Comparison of ENCODE assay signal across 22 mouse cellular contexts in genomic region chr7:35123431-35123953, GRCm38 (mm10). TPM values are rescaled to one million over a fixed set of nuclear protein-coding genes. Genes with fewer than 3 reads are reported as not detected.
A peak's percentile ranks its signal among the peaks of the same experiment; 100 is the strongest.
DNase-seq lines count a peak whose midpoint lies in the region; ATAC-seq and TF ChIP-seq lines count a peak whose summit lies in the region.
"Had no signal": no experiment of that assay in that cellular context is flagged by ENCODE, and none has a peak within 500 bp of the region (broad histone marks: within the 10 kb centered on the region; RNA-seq: fewer than 3 reads in every experiment).

No protein-coding gene starts in this region.

- H3K27me3 ChIP-seq in limb, embryonic 12.5 days, result peaks cover 86% of the 10 kb centered on the region
- peaks cover 98% of the 10 kb centered on the region for H3K27me3 ChIP-seq in limb, embryonic 10.5 days (ENCODE audit: low read depth, poor library complexity, severe bottlenecking)
- peaks cover 25% of the 10 kb centered on the region for H3K27me3 ChIP-seq in liver, postnatal 0 days (ENCODE audit: insufficient read depth, low read length)
- peaks cover 8% of the 10 kb centered on the region; the same call in 1 of the 2 replicates for H3K27me3 ChIP-seq in hindbrain, postnatal 0 days (ENCODE audit: insufficient read depth, low read length)
- H3K27me3 ChIP-seq in forebrain, embryonic 11.5 days (ENCODE audit: control insufficient read depth, insufficient read depth, low read length), result peaks cover 37% of the 10 kb centered on the region

- no peaks in the 10 kb centered on the region for H3K36me3 ChIP-seq in limb, embryonic 12.5 days
- no peaks in the 10 kb centered on the region for H3K36me3 ChIP-seq in limb, embryonic 10.5 days
- no peaks in the 10 kb centered on the region for H3K36me3 ChIP-seq in liver, postnatal 0 days (replicated peaks; ENCODE audit: insufficient read depth, low read length)
- H3K36me3 ChIP-seq in hindbrain, postnatal 0 days (ENCODE audit: insufficient read depth, low read length), result no peaks in the 10 kb centered on the region
- no peaks in the 10 kb centered on the region for H3K36me3 ChIP-seq in forebrain, embryonic 11.5 days (ENCODE audit: control insufficient read depth, insufficient read depth, low read length)
- H3K36me3 ChIP-seq: embryonic facial prominence, embryonic 12.5 days; heart, embryonic 12.5 days; hindbrain, embryonic 10.5 days; neural tube, embryonic 15.5 days had no signal

- no peak overlapping the region for H3K27ac ChIP-seq in limb, embryonic 12.5 days
- H3K27ac ChIP-seq in limb, embryonic 10.5 days, result no peak overlapping the region
- H3K27ac ChIP-seq in brown adipose tissue, adult 24 weeks (replicated peaks; ENCODE audit: low read depth, low read length), result peak overlapping the region; percentile 97
- H3K27ac ChIP-seq in liver, postnatal 0 days (ENCODE audit: low read depth), result peak overlapping the region; percentile 77
- H3K27ac ChIP-seq in hindbrain, postnatal 0 days, result no peak overlapping the region
- H3K27ac ChIP-seq in forebrain, embryonic 11.5 days (ENCODE audit: low read depth, low read length), result no peak overlapping the region
- H3K27ac ChIP-seq: embryonic facial prominence, embryonic 12.5 days; hindbrain, embryonic 10.5 days; macrophage; neural tube, embryonic 15.5 days had no signal

- TF ChIP-seq EP300 in liver, postnatal 0 days (IDR thresholded peaks at IDR 0.05; ENCODE audit: low read depth), result no peak

- no peak overlapping the region for H3K4me2 ChIP-seq in limb, embryonic 12.5 days
- H3K4me2 ChIP-seq in liver, postnatal 0 days (ENCODE audit: low read depth, low read length), result peak overlapping the region; percentile 87; the same call in 1 of the 2 replicates
- no peak overlapping the region for H3K4me2 ChIP-seq in hindbrain, postnatal 0 days (ENCODE audit: low read depth, low read length)
- H3K4me2 ChIP-seq in forebrain, embryonic 11.5 days (ENCODE audit: low read depth, low read length, severe bottlenecking), result no peak overlapping the region
- H3K4me2 ChIP-seq: embryonic facial prominence, embryonic 12.5 days; heart, embryonic 12.5 days; lung, embryonic 14.5 days; neural tube, embryonic 15.5 days had no signal

- no peak for DNase-seq in limb, embryonic 10.5 days (ENCODE audit: low spot score)
- DNase-seq in 416B (ENCODE audit: low read depth), result peak; percentile 41
- DNase-seq in liver, postnatal 0 days, result peak; percentile 40
- no peak for DNase-seq in hindbrain, postnatal 0 days (ENCODE audit: low spot score)
- no peak for DNase-seq in forebrain, embryonic 11.5 days (ENCODE audit: low spot score)
- DNase-seq: cerebellum, adult 11-12 months; gastrocnemius, postnatal 10 days; heart, postnatal 10 days; kidney, adult 18-20 months; lung, embryonic 14.5 days; right cerebral cortex, adult 18-20 months; right cerebral cortex, postnatal 4 days had no signal

- peak overlapping the region; percentile 12; the same call in 1 of the 2 replicates for H3K9ac ChIP-seq in limb, embryonic 12.5 days (replicated peaks)
- H3K9ac ChIP-seq in liver, postnatal 0 days (replicated peaks), result no peak overlapping the region
- no peak overlapping the region for H3K9ac ChIP-seq in hindbrain, postnatal 0 days (replicated peaks; ENCODE audit: low read length)
- H3K9ac ChIP-seq in forebrain, embryonic 11.5 days (ENCODE audit: low read length), result no peak overlapping the region
- H3K9ac ChIP-seq: embryonic facial prominence, embryonic 12.5 days; heart, embryonic 12.5 days; lung, embryonic 14.5 days; neural tube, embryonic 15.5 days had no signal

- TF ChIP-seq CTCF in liver, postnatal 0 days (IDR thresholded peaks at IDR 0.05; ENCODE audit: low read depth), result no peak
- TF ChIP-seq CTCF in hindbrain, postnatal 0 days (IDR thresholded peaks at IDR 0.05; ENCODE audit: low read depth), result no peak

- peaks cover 13% of the 10 kb centered on the region for H3K4me1 ChIP-seq in limb, embryonic 12.5 days (replicated peaks)
- H3K4me1 ChIP-seq in limb, embryonic 10.5 days, result peaks cover 34% of the 10 kb centered on the region
- H3K4me1 ChIP-seq in brown adipose tissue, adult 24 weeks (ENCODE audit: control insufficient read depth, insufficient read depth, insufficient read length, low read length), result peaks cover 20% of the 10 kb centered on the region
- H3K4me1 ChIP-seq in liver, postnatal 0 days (ENCODE audit: insufficient read depth), result peaks cover 27% of the 10 kb centered on the region
- 0 out of 2 replicates have a peak, but pooled peaks cover 6% of the 10 kb centered on the region for H3K4me1 ChIP-seq in hindbrain, postnatal 0 days (ENCODE audit: insufficient read depth, low read length)
- H3K4me1 ChIP-seq in forebrain, embryonic 11.5 days (replicated peaks; ENCODE audit: control insufficient read depth, insufficient read depth, low read length), result peaks cover 11% of the 10 kb centered on the region

- no peak overlapping the region for H3K4me3 ChIP-seq in limb, embryonic 12.5 days (replicated peaks)
- H3K4me3 ChIP-seq in limb, embryonic 10.5 days, result no peak overlapping the region
- H3K4me3 ChIP-seq in brown adipose tissue, adult 24 weeks (ENCODE audit: insufficient read depth, low read depth, low read length), result peak overlapping the region; percentile 93
- no peak overlapping the region for H3K4me3 ChIP-seq in liver, postnatal 0 days (ENCODE audit: low read depth, low read length)
- no peak overlapping the region for H3K4me3 ChIP-seq in hindbrain, postnatal 0 days (ENCODE audit: low read length)
- no peak overlapping the region for H3K4me3 ChIP-seq in forebrain, embryonic 11.5 days (ENCODE audit: low read depth, low read length)
- H3K4me3 ChIP-seq: embryonic facial prominence, embryonic 12.5 days; heart, embryonic 12.5 days; hindbrain, embryonic 10.5 days; myocyte; neural tube, embryonic 15.5 days had no signal

- WGBS in limb, embryonic 12.5 days, result 16% methylated on average over 10 of the region's 10 CpGs
- 13% methylated on average over 10 of the region's 10 CpGs for WGBS in limb, embryonic 10.5 days
- 42% methylated on average over 10 of the region's 10 CpGs for whole genome bisulfite sequencing in liver, postnatal 0 days (ENCODE audit: insufficient replicate concordance)
- 56% methylated on average over 10 of the region's 10 CpGs for WGBS in hindbrain, postnatal 0 days
- WGBS in forebrain, embryonic 11.5 days, result 37% methylated on average over 10 of the region's 10 CpGs

- ATAC-seq in limb, embryonic 12.5 days (ENCODE audit: insufficient number of reproducible peaks, insufficient read depth, low FRiP score, low TSS enrichment, low read depth), result no peak
- ATAC-seq in liver, postnatal 0 days, result no peak
- ATAC-seq in hindbrain, postnatal 0 days, result no peak
- ATAC-seq in forebrain, embryonic 11.5 days (replicated peaks; ENCODE audit: low FRiP score), result no peak
- ATAC-seq: hindbrain, embryonic 16.5 days; midbrain, embryonic 16.5 days had no signal

- H3K9me3 ChIP-seq in limb, embryonic 12.5 days, result no peaks in the 10 kb centered on the region
- no peaks in the 10 kb centered on the region for H3K9me3 ChIP-seq in limb, embryonic 10.5 days (replicated peaks)
- H3K9me3 ChIP-seq in liver, postnatal 0 days (ENCODE audit: low read length), result no peaks in the 10 kb centered on the region
- no peaks in the 10 kb centered on the region for H3K9me3 ChIP-seq in hindbrain, postnatal 0 days (ENCODE audit: low read length)
- no peaks in the 10 kb centered on the region for H3K9me3 ChIP-seq in forebrain, embryonic 11.5 days (ENCODE audit: control insufficient read depth, low read length)
- H3K9me3 ChIP-seq: embryonic facial prominence, embryonic 12.5 days; heart, embryonic 12.5 days; hindbrain, embryonic 10.5 days; neural tube, embryonic 15.5 days had no signal

RNA-seq across cellular contexts. Expression of gene Cebpa, which starts 4.4 kb away (rescaled TPM):
- 1.6 and 1.8 TPM in 2 replicates for polyA plus RNA-seq in limb, embryonic 12.5 days (2016; fragmentation: Nextera tagmentation; extraction: Ambion mirVana)
- polyA plus RNA-seq in limb, embryonic 10.5 days (2016; fragmentation: Nextera tagmentation; extraction: Ambion mirVana), result 0.25 and 0.40 TPM in 2 replicates
- polyA plus RNA-seq in brown adipose tissue, adult 24 weeks (2012; ENCODE audit: insufficient read depth, insufficient read length, missing spikeins), result 427 and 435 TPM in 2 replicates
- 20.2 and 34.0 TPM in 2 replicates for polyA plus RNA-seq in liver, postnatal 0 days (2015; fragmentation: Nextera tagmentation; extraction: Ambion mirVana)
- 8.3 and 9.8 TPM in 2 replicates for total RNA-seq in hindbrain, postnatal 0 days (2014; rRNA removed)
- polyA plus RNA-seq in hindbrain, postnatal 0 days (2015; fragmentation: Nextera tagmentation; extraction: Ambion mirVana), result 1.1 TPM in 2 replicates
- 0.63 and 0.73 TPM in 2 replicates for polyA plus RNA-seq in forebrain, embryonic 11.5 days (2014; fragmentation: Nextera tagmentation; extraction: Ambion mirVana)

Comparison
In these comparisons a context has a peak if more than half of its experiments do, and no peak if none do; other contexts are left out.
1. H3K27ac ChIP-seq: peak in brown adipose tissue, adult 24 weeks (single experiment) and liver, postnatal 0 days (single experiment); none in limb, embryonic 12.5 days (single experiment), limb, embryonic 10.5 days (single experiment), hindbrain, postnatal 0 days (single experiment) and forebrain, embryonic 11.5 days (single experiment).
2. DNase-seq: peak in 416B (single experiment) and liver, postnatal 0 days (single experiment); none in limb, embryonic 10.5 days (single experiment), hindbrain, postnatal 0 days (single experiment) and forebrain, embryonic 11.5 days (single experiment).
3. RNA of gene Cebpa, which starts 4.4 kb away (polyA plus RNA-seq): 427 to 435 TPM in brown adipose tissue, adult 24 weeks; 20.2 to 34.0 TPM in liver, postnatal 0 days, 1.6 to 1.8 TPM in limb, embryonic 12.5 days, 1.1 TPM in hindbrain, postnatal 0 days, 0.63 to 0.73 TPM in forebrain, embryonic 11.5 days and 0.25 to 0.40 TPM in limb, embryonic 10.5 days; every median in the first group is over 10 times any median in the second.